Mouse (Mus musculus) brain, embryonic 18.5 days (tissue): Measurements from ENCODE around the gene Mmp20.

Experiments
- DNase-seq: peaks from one replicate; pipeline ENCODE4 v3.0.0-alpha.2; 2012; ENCODE audit warnings: low read depth, low spot score

Mmp20 gene

GRCm38 (mm10) chr9:7627931-7628330 is at the start of gene Mmp20:
Gene Mmp20 (plus strand): TSS chr9:7628231.
- no peak for DNase-seq

DNA sequence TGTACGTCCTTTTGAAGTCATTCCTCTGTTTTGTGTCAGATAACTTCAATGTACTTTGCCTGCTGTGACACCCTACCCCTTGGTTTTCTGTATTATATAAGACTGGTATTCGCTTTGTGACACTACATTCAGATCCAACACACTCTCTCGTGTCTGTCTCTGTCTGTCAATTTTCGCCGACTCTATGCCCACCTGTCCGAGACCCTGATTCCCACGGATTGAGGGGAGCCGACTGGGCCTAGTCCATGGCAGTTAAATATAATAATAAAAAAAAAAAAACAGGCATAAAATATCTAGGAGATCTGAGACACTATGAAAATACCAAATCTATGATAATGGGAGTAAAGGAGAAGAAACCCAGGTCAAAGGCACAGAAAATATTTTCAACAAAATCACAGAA is 38.0 kb upstream of the Mmp20 start:
- DNase-seq, result no peak

DNA sequence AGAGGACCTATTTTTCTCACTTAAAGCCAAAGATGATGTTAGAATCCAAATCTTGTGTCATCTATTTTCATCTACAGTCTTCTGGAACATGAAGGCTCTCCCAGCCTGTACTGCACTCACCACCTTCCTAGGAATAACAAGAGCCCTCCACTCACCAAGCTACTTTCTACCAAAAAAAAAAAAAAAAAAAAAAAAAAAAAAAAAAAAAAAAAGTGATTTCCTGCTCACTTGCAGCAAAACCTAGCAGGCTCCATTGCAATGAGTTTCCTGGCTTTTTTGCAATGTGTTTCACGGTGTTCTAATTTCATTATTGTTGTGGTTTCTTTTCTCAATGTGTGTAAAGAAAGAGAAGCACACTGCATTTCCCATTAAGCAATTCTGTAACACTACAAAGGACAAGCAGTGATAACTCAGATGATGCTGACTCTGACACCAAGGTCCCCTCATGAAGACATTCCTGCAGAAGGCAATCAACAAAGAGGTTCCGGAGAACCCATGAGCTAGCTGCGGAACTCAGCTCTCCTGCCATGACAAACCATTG is 34.7 kb upstream of the Mmp20 start:
- no peak for DNase-seq

DNA sequence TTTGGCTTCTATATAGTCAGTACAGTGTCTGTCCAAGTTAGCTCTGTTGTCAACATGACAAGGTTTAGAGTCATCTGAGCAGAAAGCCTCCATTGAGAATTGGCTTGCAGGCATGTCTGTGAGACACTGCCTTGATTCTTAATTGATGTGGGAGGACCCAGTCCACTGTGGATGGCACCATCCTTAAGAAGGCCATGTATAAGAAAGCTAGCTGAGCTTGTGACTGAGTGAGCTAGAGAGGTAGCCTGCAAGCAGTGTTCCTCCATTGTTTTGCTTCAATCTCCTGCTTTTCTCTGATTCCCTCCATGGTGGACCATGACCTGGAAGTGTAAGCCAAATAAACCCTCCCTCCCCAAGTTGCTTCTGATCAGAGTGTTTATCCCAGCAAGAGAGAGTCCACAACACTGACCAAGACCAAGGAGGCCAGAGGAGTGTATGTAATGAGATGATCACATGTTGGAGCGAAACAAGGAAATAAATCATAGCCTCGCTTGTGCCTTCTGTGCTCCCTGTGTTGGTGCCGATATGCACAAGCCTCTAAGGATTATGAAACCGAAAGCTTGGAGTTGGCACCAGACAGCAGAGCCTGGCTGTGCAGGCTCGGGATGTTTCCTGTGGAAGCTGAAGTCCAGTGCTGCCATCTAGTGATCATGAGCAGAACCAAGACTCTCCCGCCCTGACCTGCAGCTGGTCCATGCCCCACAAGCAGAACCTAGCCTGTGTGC is 33.1 kb upstream of the Mmp20 start:
- DNase-seq, result peak; percentile 60

- peak; percentile 32 for DNase-seq
Measured at GRCm38 (mm10) chr9:7602982-7603742, 24.9 kb upstream of the Mmp20 start.

DNA sequence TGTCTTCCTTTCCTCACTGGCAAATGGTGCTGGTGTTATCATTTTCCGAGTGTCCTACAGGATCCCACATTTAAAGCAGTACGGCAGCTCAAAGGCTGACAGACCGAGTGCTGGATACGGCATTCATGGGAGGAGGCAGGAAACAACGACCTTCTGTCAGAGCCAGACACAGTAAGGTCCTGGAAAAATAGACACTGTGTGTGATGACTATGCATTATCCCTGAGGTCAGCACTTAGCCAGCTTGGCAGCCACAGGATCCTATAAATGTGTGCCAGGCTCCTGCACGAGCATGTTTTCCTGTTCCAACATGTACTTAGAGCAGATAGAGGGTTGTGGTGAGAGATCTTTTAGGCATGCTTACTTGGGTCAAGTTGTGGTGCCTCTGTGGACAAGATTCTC is 24.0 kb upstream of the Mmp20 start:
- no peak for DNase-seq

- no peak for DNase-seq
Measured at GRCm38 (mm10) chr9:7605638-7606037, 22.4 kb upstream of the Mmp20 start.

DNA sequence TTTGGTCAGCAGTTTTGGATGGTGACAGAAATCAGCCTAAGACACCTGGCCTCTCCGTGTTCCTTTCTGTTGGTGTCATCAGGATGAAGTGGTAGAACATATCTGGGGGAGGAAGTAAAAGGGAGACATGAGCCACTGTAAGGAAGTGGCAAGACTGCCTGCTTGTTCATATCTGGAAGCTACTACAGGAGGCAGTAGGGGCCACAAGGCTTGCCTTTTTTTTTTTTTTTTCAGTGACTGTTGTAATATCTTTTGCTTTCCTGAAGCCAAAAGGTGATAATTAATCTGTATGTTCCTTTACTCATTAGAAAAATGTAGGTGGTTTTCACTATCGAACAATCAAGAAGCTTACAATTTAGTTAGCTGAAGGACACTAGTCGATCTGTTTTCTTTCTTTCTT is 5.4 kb upstream of the Mmp20 start:
- DNase-seq, result no peak

DNA sequence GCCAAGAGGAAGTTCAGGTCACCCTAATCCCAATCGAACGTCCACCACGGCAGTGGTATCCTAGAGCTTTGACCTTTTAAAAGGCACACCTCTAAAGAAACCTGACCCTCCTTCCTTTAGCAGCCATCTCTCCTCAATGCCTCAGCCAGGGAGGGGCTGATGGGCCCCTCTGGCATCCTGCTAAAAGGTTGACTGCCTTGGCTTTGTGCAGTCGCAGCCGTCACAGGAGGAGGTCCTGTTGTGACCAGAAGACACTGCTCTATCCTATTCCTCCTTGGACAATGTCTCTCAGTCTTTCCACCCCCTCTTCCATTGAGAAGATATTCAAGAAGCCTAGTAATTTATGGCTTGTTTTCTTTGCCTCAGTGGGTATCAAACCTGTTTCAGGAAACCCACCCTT is 5.9 kb downstream of the Mmp20 start:
- no peak for DNase-seq

DNA sequence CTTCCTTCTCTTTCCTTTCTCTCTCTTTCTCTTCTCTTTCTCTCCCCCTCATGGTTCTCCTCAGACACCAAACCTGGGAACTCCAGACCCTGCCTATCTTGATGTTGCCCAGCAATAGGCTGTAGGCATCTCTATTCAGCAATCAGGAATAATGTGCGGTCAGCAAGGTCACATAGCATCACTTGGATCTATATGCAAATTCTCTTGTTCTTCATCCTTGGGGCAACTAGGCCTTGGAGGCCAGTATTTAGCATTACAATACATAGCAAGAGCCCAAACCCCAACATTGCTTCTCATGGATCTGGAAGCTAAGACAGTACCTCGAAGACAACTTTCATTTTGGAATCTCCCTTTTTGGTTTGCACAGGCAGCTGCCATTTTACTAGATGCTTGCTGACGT is 19.9 kb downstream of the Mmp20 start:
- no peak for DNase-seq

GRCm38 (mm10) chr9:7650397-7651180 is 22.6 kb downstream of the Mmp20 start:
- no peak for DNase-seq

DNA sequence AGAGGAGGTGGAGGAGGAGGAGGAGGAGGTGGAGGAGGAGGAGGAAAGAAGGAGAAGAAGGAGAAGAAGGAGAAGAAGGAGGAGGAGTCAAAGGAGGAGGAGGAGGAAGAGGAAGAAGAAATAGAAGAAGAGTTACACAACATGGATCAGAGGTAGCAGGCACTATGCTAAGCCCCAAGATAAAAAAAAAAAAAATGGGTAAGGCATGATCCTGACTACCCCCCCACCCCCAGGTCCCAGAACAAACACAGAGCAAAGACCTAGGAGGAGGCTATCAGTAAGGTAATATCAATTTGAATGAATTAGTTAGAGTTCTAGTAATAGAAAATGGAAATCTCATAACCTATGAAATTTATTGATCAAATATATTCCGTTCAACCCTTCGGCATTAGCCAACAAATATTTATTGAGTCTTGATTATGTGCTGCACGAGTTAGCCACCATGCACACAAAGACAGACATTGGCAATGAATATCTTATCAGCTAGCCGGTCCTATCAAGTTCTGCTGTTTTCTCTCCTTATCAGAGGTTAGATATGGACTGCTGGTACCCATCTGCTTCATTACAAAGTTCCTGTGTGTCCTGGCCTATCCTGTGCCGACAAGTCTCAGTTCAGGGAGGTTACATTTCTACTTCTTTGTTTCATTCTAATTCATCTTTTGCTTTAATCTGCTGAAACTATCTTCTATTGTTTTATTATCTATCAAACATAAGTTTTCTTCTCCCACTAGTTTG is 24.5 kb downstream of the Mmp20 start:
- no peak for DNase-seq

DNA sequence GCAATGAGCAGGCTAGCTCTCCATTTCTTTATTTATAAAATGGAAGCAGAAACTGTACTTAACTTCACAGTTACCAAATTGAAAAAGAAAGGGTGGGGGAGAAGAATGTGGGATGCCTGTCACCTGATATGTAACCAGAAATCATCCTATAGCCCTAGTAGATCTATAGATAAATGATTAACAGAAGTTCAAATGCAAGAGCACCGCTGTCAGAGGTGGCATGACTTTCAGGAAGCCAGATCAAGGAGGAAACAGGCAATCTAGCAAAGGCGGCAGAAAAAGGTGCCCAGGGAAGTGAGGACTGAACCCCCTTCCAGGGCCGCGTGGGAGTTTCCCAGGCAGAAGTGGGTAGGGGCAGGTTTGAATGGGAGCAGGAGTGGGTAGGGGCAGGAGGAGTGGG is 29.9 kb downstream of the Mmp20 start:
- DNase-seq, result no peak

- no peak for DNase-seq
Measured at GRCm38 (mm10) chr9:7659469-7660020, 31.5 kb downstream of the Mmp20 start.

DNA sequence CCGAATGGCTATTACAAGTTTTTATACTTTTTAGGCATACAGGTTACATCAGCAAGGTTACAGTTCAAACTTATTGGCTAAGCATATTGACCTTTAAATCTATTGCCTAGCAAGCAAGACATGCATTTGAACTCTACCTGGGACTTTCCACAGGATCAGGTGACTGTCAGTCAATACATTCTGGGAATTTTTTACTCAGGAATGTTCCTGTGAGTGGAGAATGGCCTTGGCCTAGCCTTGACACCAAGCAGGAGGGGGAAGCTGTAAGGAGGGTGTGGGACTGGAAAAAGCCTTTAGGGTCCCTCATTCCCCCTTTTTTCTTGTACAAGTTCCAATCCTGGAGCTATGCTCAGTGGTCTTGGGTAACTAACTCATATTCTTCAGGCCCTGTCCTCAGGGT is 33.3 kb downstream of the Mmp20 start:
- DNase-seq, result no peak

DNA sequence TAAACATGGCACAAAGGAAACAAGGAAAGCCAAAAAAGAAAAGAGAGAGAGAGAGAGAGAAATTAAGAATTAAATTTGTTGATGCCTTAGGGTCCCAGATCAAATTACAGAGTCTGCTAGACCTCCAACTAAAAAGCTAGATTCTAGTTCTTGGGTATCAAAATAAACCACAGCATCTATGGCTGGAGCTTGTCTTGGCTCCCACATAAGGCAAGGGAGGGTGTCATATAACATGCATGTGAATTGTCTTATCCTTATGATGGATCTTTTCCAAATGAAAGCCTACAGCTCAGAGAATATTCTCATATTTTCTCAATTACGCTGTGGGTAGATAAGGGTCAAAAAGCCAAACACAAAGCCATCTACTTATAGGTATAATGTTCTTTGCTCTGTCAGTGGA is 41.6 kb downstream of the Mmp20 start:
- no peak for DNase-seq

DNA sequence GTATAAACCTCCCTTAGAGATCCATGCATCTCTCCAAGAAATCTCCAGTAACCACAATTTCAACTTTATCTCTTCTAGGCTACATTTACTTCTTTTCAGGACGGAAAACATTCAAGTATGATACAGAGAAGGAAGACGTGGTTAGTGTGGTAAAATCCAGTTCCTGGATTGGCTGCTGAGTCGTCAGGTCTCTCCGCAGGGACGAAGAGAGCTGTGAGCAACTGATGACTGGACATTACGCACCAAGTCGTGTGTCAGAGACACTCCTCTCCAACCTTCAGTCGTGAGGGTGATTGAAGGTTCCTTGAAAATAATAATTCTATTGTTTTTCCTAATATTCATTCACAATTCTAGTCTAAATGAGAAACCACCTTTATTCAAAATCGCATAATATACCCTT is 45.0 kb downstream of the Mmp20 start:
- no peak for DNase-seq

- no peak for DNase-seq
Measured at GRCm38 (mm10) chr9:7678154-7678837, 50.3 kb downstream of the Mmp20 start.

GRCm38 (mm10) chr9:7682081-7682618 is 54.1 kb downstream of the Mmp20 start:
- DNase-seq, result no peak

- no peak for DNase-seq
Measured at GRCm38 (mm10) chr9:7686024-7686423, 58.0 kb downstream of the Mmp20 start.
